Mouse (Mus musculus) Patski (cell line): Measurements from ENCODE around the gene Lamtor5. TPM values are rescaled to one million over a fixed set of nuclear protein-coding genes. Genes with fewer than 3 reads are reported as not detected.
"Not testable (repeated sequence)": the region's sequence is repeated elsewhere in the genome, so short reads cannot be mapped to it uniquely, and the experiment has no call there.

Experiments
- ATAC-seq: fragments of 100-300 bp; one replicate; pipeline ENCODE4 v1.8.0; 2021
- CTCF ChIA-PET: fragments of 350-600 bp; sonication (Branson Sonifier 250); formaldehyde crosslinking; loops from one replicate; lab custom pipeline; 2022; ENCODE audit warnings: inconsistent platforms; lab: Charles Lee
- POLR2A ChIA-PET: fragments of 350-600 bp; sonication (Branson Sonifier 250); formaldehyde crosslinking; loops from one replicate; lab custom pipeline; 2022; ENCODE audit warnings: antibody characterized with exemption, inconsistent platforms; lab: Charles Lee
- DNase-seq: peaks from one replicate; pipeline ENCODE4 v3.0.0-alpha.2; 2011; ENCODE audit warnings: low read depth, low spot score
- H3K27me3 ChIP-seq: fragments of 371-371 bp; one replicate; pipeline ENCODE4 v1.5.1; 2021
- CTCF ChIP-seq: fragments of 100-300 bp; IDR thresholded peaks from one replicate; pipeline ENCODE4 v1.5.1; 2021
- in situ Hi-C: fragments of 300-500 bp; cut with MboI; formaldehyde crosslinking; loops from 3 replicates; pipeline ENCODE4 v1.11.1; 2018; ENCODE audit warnings: low pct_unique_long_range_greater_than_20kb, mixed read lengths
- polyA plus RNA-seq: library from polyadenylated mRNA; unstranded; gene quantifications from one replicate; pipeline ENCODE4 v1.2.3, GENCODE M21; 2021

Lamtor5 gene
- polyA plus RNA-seq, 1 experiment from 2014 or later: 137 TPM

- no peak for DNase-seq
- no peak for ATAC-seq
- TF ChIP-seq CTCF: no peak
- CTCF ChIA-PET: interaction anchor here (2.6 kb wide), 1 partner anchor 16 kb away, joined by 6 read pairs; no protein-coding TSS in a partner anchor
- POLR2A ChIA-PET: no interaction called here
- in situ Hi-C loops: no loop called here
- no peaks in the 10 kb centered on the region for H3K27me3 ChIP-seq
Observed at GRCm38 (mm10) chr3:107290764-107291381, 12.2 kb downstream of the Lamtor5 start, which contains the start of gene Slc16a4. Gene Slc16a4, plus strand, starts transcription at chr3:107291230.

GRCm38 (mm10) chr3:107295672-107296360 is 17.2 kb downstream of the Lamtor5 start:
- no peak for TF ChIP-seq CTCF
- no peaks in the 10 kb centered on the region for H3K27me3 ChIP-seq
- in situ Hi-C loops: no loop called here
- ChIA-PET CTCF (interaction anchor here (1.4 to 2.2 kb wide), 2 partner anchors 9 to 52 kb away, joined by 3 to 6 read pairs; no protein-coding TSS in a partner anchor), POLR2A (no interaction called here)
- ATAC-seq (no peak), DNase-seq (no peak)

- H3K27me3 ChIP-seq, POLR2A ChIA-PET, DNase-seq, in situ Hi-C loops, ATAC-seq: not testable (repeated sequence)
- CTCF ChIA-PET: interaction anchor here (1.2 to 2.2 kb wide), 3 partner anchors 10 to 169 kb away, joined by 3 to 6 read pairs (median 3); no protein-coding TSS in a partner anchor
- peak; percentile 57 for TF ChIP-seq CTCF
Observed at GRCm38 (mm10) chr3:107296917-107297316, 18.3 kb downstream of the Lamtor5 start.

- in situ Hi-C loops: loop anchor here (25.0 kb wide), 1 partner anchor 1355 kb away; the partner anchor contains the start of genes Atp5f1, Ovgp1 and Wdr77
- ChIA-PET CTCF (no interaction called here), POLR2A (no interaction called here)
- ATAC-seq (no peak), DNase-seq (no peak)
- no peak for TF ChIP-seq CTCF
- no peaks in the 10 kb centered on the region for H3K27me3 ChIP-seq
Observed at GRCm38 (mm10) chr3:107317338-107317737, 38.7 kb downstream of the Lamtor5 start.

GRCm38 (mm10) chr3:107321141-107321540 is 42.5 kb downstream of the Lamtor5 start:
- H3K27me3 ChIP-seq: no peaks in the 10 kb centered on the region
- POLR2A ChIA-PET: no interaction called here
- ATAC-seq (no peak), DNase-seq (no peak)
- TF ChIP-seq CTCF: no peak
- in situ Hi-C loops: loop anchor here (25.0 kb wide), 1 partner anchor 1359 kb away; the partner anchor contains the start of genes Atp5f1, Ovgp1 and Wdr77
- CTCF ChIA-PET: interaction anchor here (2.1 kb wide), 1 partner anchor 9 kb away, joined by 6 read pairs; no protein-coding TSS in a partner anchor

- no peaks in the 10 kb centered on the region for H3K27me3 ChIP-seq
- POLR2A ChIA-PET: no interaction called here
- in situ Hi-C loops: loop anchor here (25.0 kb wide), 1 partner anchor 1359 kb away; the partner anchor contains the start of genes Atp5f1, Ovgp1 and Wdr77
- CTCF ChIA-PET: interaction anchor here (1.3 to 2.1 kb wide), 2 partner anchors 9 to 12 kb away, joined by 6 to 7 read pairs; no protein-coding TSS in a partner anchor
- DNase-seq (no peak), ATAC-seq (no peak)
- no peak for TF ChIP-seq CTCF
Observed at GRCm38 (mm10) chr3:107321776-107322175, 43.1 kb downstream of the Lamtor5 start.

- TF ChIP-seq CTCF: no peak
- no peak for ATAC-seq
- CTCF ChIA-PET: interaction anchor here (1.0 kb wide), 2 partner anchors 14 to 26 kb away, joined by 3 read pairs; no protein-coding TSS in a partner anchor
- in situ Hi-C loops: no loop called here
- DNase-seq: no peak
- POLR2A ChIA-PET: no interaction called here
- no peaks in the 10 kb centered on the region for H3K27me3 ChIP-seq
Observed at GRCm38 (mm10) chr3:107326442-107326841, 47.8 kb downstream of the Lamtor5 start.

GRCm38 (mm10) chr3:107330503-107331424 is 52.1 kb downstream of the Lamtor5 start:
- ChIA-PET POLR2A (interaction anchor here (1.2 kb wide), 1 partner anchor 8 kb away, joined by 3 read pairs; no protein-coding TSS in a partner anchor), CTCF (interaction anchor here (1.5 kb wide), 1 partner anchor 17 kb away, joined by 4 read pairs; no protein-coding TSS in a partner anchor)
- no peak for TF ChIP-seq CTCF
- in situ Hi-C loops: no loop called here
- H3K27me3 ChIP-seq: no peaks in the 10 kb centered on the region
- no peak for ATAC-seq
- DNase-seq: no peak

GRCm38 (mm10) chr3:107331746-107332126 is 53.1 kb downstream of the Lamtor5 start:
- no peak for ATAC-seq
- CTCF ChIA-PET: interaction anchor here (1.5 to 1.6 kb wide), 2 partner anchors 9 to 18 kb away, joined by 4 read pairs; no protein-coding TSS in a partner anchor
- POLR2A ChIA-PET: interaction anchor here (1.2 to 2.3 kb wide), 3 partner anchors 9 to 52 kb away, joined by 3 to 8 read pairs (median 5); partner anchors contain the start of gene Lamtor5
- DNase-seq: no peak
- TF ChIP-seq CTCF: no peak
- no peaks in the 10 kb centered on the region for H3K27me3 ChIP-seq
- in situ Hi-C loops: no loop called here
